In genomic region chr3:99239301-99240045, GRCm38 (mm10) we compare ENCODE assay signal across 17 mouse cellular contexts. TPM values are rescaled to one million over a fixed set of nuclear protein-coding genes. Genes with fewer than 3 reads are reported as not detected.
DNase-seq lines count a peak whose midpoint lies in the region; ATAC-seq lines count a peak whose summit lies in the region.
"Had no signal": no experiment of that assay in that cellular context is flagged by ENCODE, and none has a peak within 500 bp of the region (broad histone marks: within the 10 kb centered on the region; RNA-seq: fewer than 3 reads in every experiment).

No protein-coding gene starts in this region.

- H3K9me3 ChIP-seq in hindbrain, embryonic 10.5 days, result no peaks in the 10 kb centered on the region
- H3K9me3 ChIP-seq in hindbrain, embryonic 13.5 days, result no peaks in the 10 kb centered on the region
- no peaks in the 10 kb centered on the region for H3K9me3 ChIP-seq in embryonic facial prominence, embryonic 10.5 days
- no peaks in the 10 kb centered on the region for H3K9me3 ChIP-seq in limb, embryonic 13.5 days
- H3K9me3 ChIP-seq: liver, embryonic 13.5 days had no signal

- ATAC-seq in hindbrain, embryonic 13.5 days (ENCODE audit: low FRiP score), result no peak
- ATAC-seq in limb, embryonic 13.5 days (ENCODE audit: low FRiP score, low read depth), result peak; percentile 37; the same call in 1 of the 2 replicates
- ATAC-seq in CD4-positive, CD25-positive, alpha-beta regulatory T cell, adult 4 months, result no peak

- peak; percentile 43 for DNase-seq in hindbrain, embryonic 10.5 days (ENCODE audit: low spot score)
- DNase-seq in embryo, embryonic 10 days (ENCODE audit: low spot score), result peak; percentile 17
- peak; percentile 43 for DNase-seq in embryonic facial prominence, embryonic 10.5 days (ENCODE audit: low spot score)
- no peak for DNase-seq in yolk sac, embryonic 10.5 days (ENCODE audit: low spot score)
- DNase-seq: adrenal gland, postnatal 36 days; cerebellum, adult 8-10 months; gastrocnemius, postnatal 10 days; heart, postnatal 36 days; kidney, adult 2 months; kidney, postnatal 14 days; liver, embryonic 13.5 days; right cerebral cortex, postnatal 4 days; thymus, postnatal 4 days had no signal

- 1% methylated on average over 20 of the region's 20 CpGs for WGBS in hindbrain, embryonic 10.5 days
- WGBS in hindbrain, embryonic 13.5 days, result 2% methylated on average over 20 of the region's 20 CpGs
- WGBS in embryonic facial prominence, embryonic 10.5 days, result 1% methylated on average over 20 of the region's 20 CpGs
- 7% methylated on average over 20 of the region's 20 CpGs for WGBS in limb, embryonic 13.5 days

- no peaks in the 10 kb centered on the region for H3K36me3 ChIP-seq in hindbrain, embryonic 10.5 days
- no peaks in the 10 kb centered on the region for H3K36me3 ChIP-seq in hindbrain, embryonic 13.5 days
- H3K36me3 ChIP-seq in embryonic facial prominence, embryonic 10.5 days (replicated peaks), result no peaks in the 10 kb centered on the region
- H3K36me3 ChIP-seq in limb, embryonic 13.5 days, result no peaks in the 10 kb centered on the region
- H3K36me3 ChIP-seq: liver, embryonic 13.5 days had no signal

- H3K4me2 ChIP-seq in hindbrain, embryonic 13.5 days, result no peak overlapping the region
- peak overlapping the region; percentile 75 for H3K4me2 ChIP-seq in limb, embryonic 13.5 days (replicated peaks)
- H3K4me2 ChIP-seq: heart, embryonic 11.5 days; liver, embryonic 13.5 days had no signal

- peaks cover 17% of the 10 kb centered on the region for H3K4me1 ChIP-seq in hindbrain, embryonic 10.5 days (replicated peaks)
- H3K4me1 ChIP-seq in hindbrain, embryonic 13.5 days (replicated peaks), result peaks cover 6% of the 10 kb centered on the region
- peaks cover 24% of the 10 kb centered on the region for H3K4me1 ChIP-seq in embryonic facial prominence, embryonic 10.5 days
- H3K4me1 ChIP-seq in limb, embryonic 13.5 days, result peaks cover 52% of the 10 kb centered on the region
- H3K4me1 ChIP-seq: liver, embryonic 13.5 days had no signal

- H3K27me3 ChIP-seq in hindbrain, embryonic 10.5 days (ENCODE audit: insufficient read depth, poor library complexity, severe bottlenecking), result peaks cover 100% of the 10 kb centered on the region
- H3K27me3 ChIP-seq in hindbrain, embryonic 13.5 days, result peaks cover 98% of the 10 kb centered on the region
- H3K27me3 ChIP-seq in embryonic facial prominence, embryonic 10.5 days (replicated peaks; ENCODE audit: low read depth, poor library complexity, severe bottlenecking), result peaks cover 100% of the 10 kb centered on the region
- peaks cover 68% of the 10 kb centered on the region for H3K27me3 ChIP-seq in limb, embryonic 13.5 days

- H3K27ac ChIP-seq in hindbrain, embryonic 10.5 days, result no peak overlapping the region
- H3K27ac ChIP-seq in hindbrain, embryonic 13.5 days, result no peak overlapping the region
- H3K27ac ChIP-seq in embryonic facial prominence, embryonic 10.5 days (replicated peaks), result no peak overlapping the region
- peak overlapping the region; percentile 76; the same call in 1 of the 2 replicates for H3K27ac ChIP-seq in limb, embryonic 13.5 days
- H3K27ac ChIP-seq: liver, embryonic 13.5 days had no signal

- no peak overlapping the region for H3K4me3 ChIP-seq in hindbrain, embryonic 10.5 days
- H3K4me3 ChIP-seq in hindbrain, embryonic 13.5 days, result no peak overlapping the region
- H3K4me3 ChIP-seq in embryonic facial prominence, embryonic 10.5 days, result no peak overlapping the region
- peak overlapping the region; percentile 52 for H3K4me3 ChIP-seq in limb, embryonic 13.5 days
- H3K4me3 ChIP-seq: liver, embryonic 13.5 days had no signal

- H3K9ac ChIP-seq in hindbrain, embryonic 13.5 days, result no peak overlapping the region
- H3K9ac ChIP-seq in limb, embryonic 13.5 days, result peak overlapping the region; percentile 79
- H3K9ac ChIP-seq: liver, embryonic 13.5 days had no signal

RNA-seq across cellular contexts. Expression of gene Tbx15, which starts 0.7 kb away (rescaled TPM):
- polyA plus RNA-seq in hindbrain, embryonic 10.5 days (2016; fragmentation: Nextera tagmentation; extraction: Ambion mirVana), result 2.2 and 2.3 TPM in 2 replicates
- 0.57 and 1.1 TPM in 2 replicates for polyA plus RNA-seq in hindbrain, embryonic 13.5 days (2015; fragmentation: Nextera tagmentation; extraction: Ambion mirVana)
- 1.6 and 2.5 TPM in 2 replicates for polyA plus RNA-seq in embryonic facial prominence, embryonic 10.5 days (2016; fragmentation: Nextera tagmentation; extraction: Ambion mirVana)
- 26.3 and 28.0 TPM in 2 replicates for polyA plus RNA-seq in limb, embryonic 13.5 days (2015; fragmentation: Nextera tagmentation; extraction: Ambion mirVana)
- not detected for polyA plus RNA-seq in CD4-positive, CD25-positive, alpha-beta regulatory T cell, adult 4 months (2017; shearing (Covaris generic))
